Mouse (Mus musculus) ES-E14 (cell line): Measurements from ENCODE around the gene Uqcr10.

Source experiments
- CHD2 ChIP-seq: IDR thresholded peaks from 2 replicates; pipeline ENCODE4 v1.6.1; 2014; ENCODE audit warnings: mild to moderate bottlenecking, low read depth, low read length, inconsistent platforms
- MAFK ChIP-seq: IDR thresholded peaks from 2 replicates; pipeline ENCODE4 v1.6.1; 2014; ENCODE audit warnings: mild to moderate bottlenecking, low read depth, low read length, inconsistent platforms; ENCODE audit not compliant: insufficient read depth
- ZC3H11A ChIP-seq: IDR thresholded peaks from 2 replicates; pipeline ENCODE4 v1.6.1; 2012; ENCODE audit warnings: low read depth, mild to moderate bottlenecking, inconsistent platforms, low read length, borderline replicate concordance
- ZNF384 ChIP-seq: IDR thresholded peaks from 2 replicates; pipeline ENCODE4 v1.6.1; 2012; ENCODE audit warnings: low read depth, low read length, inconsistent platforms

GRCm38 (mm10) chr11:4730096-4730495, 26.0 kb upstream of the Uqcr10 start:
- TF ChIP-seq MAFK (no peak), ZNF384 (no peak), CHD2 (no peak), ZC3H11A (no peak)
